Mouse (Mus musculus): ENCODE measurements at regions not wholly inside any gene's neighbourhood (a gene's known extent, or its start where the extent isn't known, plus 50 kb on each side); places are given as distances from the start of the nearest gene placed in this dataset.

- Histone ChIP-seq H3K27ac (no peak overlapping the region), H3K4me1 (replicated peaks; ENCODE audit: insufficient read depth, low read length) (no peaks in the 10 kb centered on the region), H3K9ac (ENCODE audit: low read depth, low read length) (no peak overlapping the region), H3K9me3 (replicated peaks; ENCODE audit: low read length) (no peaks in the 10 kb centered on the region), H3K4me3 (replicated peaks; ENCODE audit: low read depth, low read length) (no peak overlapping the region), H3K36me3 (ENCODE audit: insufficient read depth, low read length) (no peaks in the 10 kb centered on the region), H3K4me2 (ENCODE audit: low read length) (no peak overlapping the region), H3K27me3 (ENCODE audit: insufficient read depth, low read length) (no peaks in the 10 kb centered on the region)
- DNase-seq (ENCODE audit: low spot score) (peak; percentile 70), ATAC-seq (replicated peaks; ENCODE audit: low FRiP score, low read depth) (peak; percentile 40; the same call in 1 of the 2 replicates)
- WGBS: 26% methylated on average over 5 of the region's 5 CpGs
- peak; percentile 57 for TF ChIP-seq CTCF (IDR thresholded peaks at IDR 0.05; ENCODE audit: low read depth)
Observed at GRCm38 (mm10) chr13:90823877-90824276, 81.3 kb downstream of the Atp6ap1l start.

- H3K9ac ChIP-seq (ENCODE audit: low read depth, low read length): no peak overlapping the region
- DNase-seq (ENCODE audit: low spot score) (peak; percentile 54), ATAC-seq (replicated peaks; ENCODE audit: low FRiP score, low read depth) (peak; percentile 68; the same call in 1 of the 2 replicates)
- no peak overlapping the region for H3K4me2 ChIP-seq (ENCODE audit: low read length)
- no peak overlapping the region for H3K4me3 ChIP-seq (replicated peaks; ENCODE audit: low read depth, low read length)
- H3K27me3 ChIP-seq (ENCODE audit: insufficient read depth, low read length): no peaks in the 10 kb centered on the region
- no peaks in the 10 kb centered on the region for H3K4me1 ChIP-seq (replicated peaks; ENCODE audit: insufficient read depth, low read length)
- H3K27ac ChIP-seq: no peak overlapping the region
- H3K36me3 ChIP-seq (ENCODE audit: insufficient read depth, low read length): no peaks in the 10 kb centered on the region
- TF ChIP-seq CTCF (IDR thresholded peaks at IDR 0.05; ENCODE audit: low read depth): no peak
- H3K9me3 ChIP-seq (replicated peaks; ENCODE audit: low read length): no peaks in the 10 kb centered on the region
- WGBS: 47% methylated on average over 4 of the region's 4 CpGs
Observed at GRCm38 (mm10) chr13:90821898-90822297, 83.3 kb downstream of the Atp6ap1l start.

- Histone ChIP-seq H3K27ac (no peak overlapping the region), H3K4me3 (replicated peaks; ENCODE audit: low read depth, low read length) (no peak overlapping the region), H3K4me2 (ENCODE audit: low read length) (no peak overlapping the region), H3K27me3 (ENCODE audit: insufficient read depth, low read length) (no peaks in the 10 kb centered on the region), H3K9me3 (replicated peaks; ENCODE audit: low read length) (no peaks in the 10 kb centered on the region), H3K4me1 (replicated peaks; ENCODE audit: insufficient read depth, low read length) (no peaks in the 10 kb centered on the region), H3K36me3 (ENCODE audit: insufficient read depth, low read length) (no peaks in the 10 kb centered on the region), H3K9ac (ENCODE audit: low read depth, low read length) (no peak overlapping the region)
- no peak for TF ChIP-seq CTCF (IDR thresholded peaks at IDR 0.05; ENCODE audit: low read depth)
- 35% methylated on average over 3 of the region's 3 CpGs for WGBS
- ATAC-seq (replicated peaks; ENCODE audit: low FRiP score, low read depth): no peak
- no peak for DNase-seq (ENCODE audit: low spot score)
Observed at GRCm38 (mm10) chr13:90820453-90820852, 84.7 kb downstream of the Atp6ap1l start.

- WGBS: 56% methylated on average over 7 of the region's 7 CpGs
- ATAC-seq (replicated peaks; ENCODE audit: low FRiP score, low read depth): no peak
- peak; percentile 28 for DNase-seq (ENCODE audit: low spot score)
Observed at GRCm38 (mm10) chr13:90819934-90820333, 85.2 kb downstream of the Atp6ap1l start.

GRCm38 (mm10) chr13:90814174-90814865 is 90.8 kb downstream of the Atp6ap1l start:
- Histone ChIP-seq H3K4me2 (ENCODE audit: low read length) (no peak overlapping the region), H3K36me3 (ENCODE audit: insufficient read depth, low read length) (no peaks in the 10 kb centered on the region), H3K9ac (ENCODE audit: low read depth, low read length) (no peak overlapping the region), H3K27ac (no peak overlapping the region), H3K4me1 (replicated peaks; ENCODE audit: insufficient read depth, low read length) (no peaks in the 10 kb centered on the region), H3K4me3 (replicated peaks; ENCODE audit: low read depth, low read length) (no peak overlapping the region), H3K27me3 (ENCODE audit: insufficient read depth, low read length) (no peaks in the 10 kb centered on the region), H3K9me3 (replicated peaks; ENCODE audit: low read length) (no peaks in the 10 kb centered on the region)
- TF ChIP-seq CTCF (IDR thresholded peaks at IDR 0.05; ENCODE audit: low read depth): no peak
- no peak for DNase-seq (ENCODE audit: low spot score)
- WGBS: 63% methylated on average over 4 of the region's 4 CpGs
- ATAC-seq (replicated peaks; ENCODE audit: low FRiP score, low read depth): no peak

More at GRCm38 (mm10) chr13:90819934-90820333, 85.2 kb downstream of the Atp6ap1l start:
- Histone ChIP-seq H3K27ac (no peak overlapping the region), H3K9me3 (replicated peaks; ENCODE audit: low read length) (no peaks in the 10 kb centered on the region), H3K4me1 (replicated peaks; ENCODE audit: insufficient read depth, low read length) (no peaks in the 10 kb centered on the region), H3K27me3 (ENCODE audit: insufficient read depth, low read length) (no peaks in the 10 kb centered on the region), H3K4me2 (ENCODE audit: low read length) (no peak overlapping the region), H3K36me3 (ENCODE audit: insufficient read depth, low read length) (no peaks in the 10 kb centered on the region), H3K9ac (ENCODE audit: low read depth, low read length) (no peak overlapping the region), H3K4me3 (replicated peaks; ENCODE audit: low read depth, low read length) (no peak overlapping the region)
- no peak for TF ChIP-seq CTCF (IDR thresholded peaks at IDR 0.05; ENCODE audit: low read depth)

- Histone ChIP-seq H3K9me3 (replicated peaks; ENCODE audit: low read length) (no peaks in the 10 kb centered on the region), H3K4me2 (ENCODE audit: low read length) (no peak overlapping the region), H3K27ac (no peak overlapping the region), H3K9ac (ENCODE audit: low read depth, low read length) (no peak overlapping the region), H3K36me3 (ENCODE audit: insufficient read depth, low read length) (no peaks in the 10 kb centered on the region), H3K4me3 (replicated peaks; ENCODE audit: low read depth, low read length) (no peak overlapping the region), H3K27me3 (ENCODE audit: insufficient read depth, low read length) (no peaks in the 10 kb centered on the region), H3K4me1 (replicated peaks; ENCODE audit: insufficient read depth, low read length) (no peaks in the 10 kb centered on the region)
- no peak for DNase-seq (ENCODE audit: low spot score)
- no peak for TF ChIP-seq CTCF (IDR thresholded peaks at IDR 0.05; ENCODE audit: low read depth)
- no peak for ATAC-seq (replicated peaks; ENCODE audit: low FRiP score, low read depth)
- WGBS: 78% methylated on average over 6 of the region's 6 CpGs
Observed at GRCm38 (mm10) chr13:90810011-90810410, 95.1 kb downstream of the Atp6ap1l start.

GRCm38 (mm10) chr13:90799641-90800040 is 105.5 kb downstream of the Atp6ap1l start:
- DNase-seq (ENCODE audit: low spot score): peak; percentile 47
- no peak overlapping the region for H3K4me2 ChIP-seq (ENCODE audit: low read length)
- no peaks in the 10 kb centered on the region for H3K4me1 ChIP-seq (replicated peaks; ENCODE audit: insufficient read depth, low read length)
- no peak overlapping the region for H3K9ac ChIP-seq (ENCODE audit: low read depth, low read length)
- no peak for ATAC-seq (replicated peaks; ENCODE audit: low FRiP score, low read depth)
- H3K27me3 ChIP-seq (ENCODE audit: insufficient read depth, low read length): no peaks in the 10 kb centered on the region
- 23% methylated on average over 2 of the region's 2 CpGs for WGBS
- H3K4me3 ChIP-seq (replicated peaks; ENCODE audit: low read depth, low read length): no peak overlapping the region
- H3K27ac ChIP-seq: no peak overlapping the region
- no peaks in the 10 kb centered on the region for H3K36me3 ChIP-seq (ENCODE audit: insufficient read depth, low read length)
- TF ChIP-seq CTCF (IDR thresholded peaks at IDR 0.05; ENCODE audit: low read depth): no peak
- no peaks in the 10 kb centered on the region for H3K9me3 ChIP-seq (replicated peaks; ENCODE audit: low read length)

Data from kidney, postnatal 0 days (tissue).